Mouse (Mus musculus): ENCODE measurements around the gene Zfp385c.

DNA sequence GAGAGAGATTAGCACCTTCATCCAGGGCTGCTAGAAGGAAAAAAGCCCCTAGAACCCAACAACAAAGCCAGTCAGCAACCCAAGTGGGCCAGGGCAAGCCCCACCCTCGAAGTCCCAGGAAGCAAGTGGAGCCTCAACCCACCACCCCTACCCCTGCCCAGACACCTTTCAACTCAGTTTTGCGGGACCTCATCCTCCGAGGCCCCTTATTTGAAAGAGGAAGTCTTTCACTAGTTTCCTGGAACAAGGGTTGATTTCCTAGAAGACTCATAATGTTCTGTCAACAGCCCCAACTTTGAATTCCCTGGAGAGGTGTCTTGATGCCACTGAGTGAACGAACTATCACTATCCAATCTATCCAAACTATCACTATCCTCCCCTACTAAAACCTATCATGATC is 37.7 kb upstream of the Zfp385c start:
- TF ChIP-seq EP300 (IDR thresholded peaks at IDR 0.05; ENCODE audit: low read depth) (no peak), CTCF (IDR thresholded peaks at IDR 0.05; ENCODE audit: low read depth) (no peak)

All from liver, embryonic 14.5 days (tissue).